ENCODE assay signal across 9 mouse cellular contexts in the genomic region with DNA sequence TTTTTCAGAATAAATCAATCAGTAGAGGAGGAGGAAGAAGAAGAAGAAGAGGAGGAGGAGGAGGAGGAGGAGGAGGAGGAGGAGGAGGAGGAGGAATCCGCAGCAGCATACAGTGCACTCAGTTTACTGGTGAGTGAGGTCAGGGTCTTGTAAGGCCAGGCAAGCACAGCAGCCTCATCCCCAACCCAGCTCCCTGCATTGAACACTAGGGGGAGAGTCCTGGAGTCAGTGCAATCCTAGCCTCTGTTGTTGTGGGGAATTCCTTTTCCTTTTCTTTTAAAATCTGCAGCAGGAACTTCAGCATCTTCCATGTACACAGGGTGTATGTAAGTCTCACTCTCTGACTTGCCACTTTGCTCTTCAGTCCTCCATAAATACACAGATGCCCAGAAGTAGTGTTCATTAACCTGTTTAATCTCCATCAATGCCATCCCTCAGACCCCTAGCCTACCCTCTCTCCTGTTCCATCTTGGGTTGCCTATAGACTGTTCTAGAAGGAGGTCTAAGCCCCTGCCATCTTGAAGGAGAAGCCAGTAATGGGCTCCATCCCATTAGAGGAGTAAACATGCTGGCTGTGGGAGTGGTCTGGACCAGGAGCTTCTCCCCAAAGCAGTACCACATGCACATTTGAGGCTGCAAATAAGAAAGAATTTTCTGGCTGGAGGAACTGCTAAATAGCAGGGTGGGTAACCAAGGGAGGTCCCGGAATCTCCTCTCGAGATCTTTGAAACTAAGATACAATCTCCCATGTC.
DNase-seq lines count a peak whose midpoint lies in the region; ATAC-seq lines count a peak whose summit lies in the region.
"Had no signal": no experiment of that assay in that cellular context is flagged by ENCODE, and none has a peak within 500 bp of the region (broad histone marks: within the 10 kb centered on the region; RNA-seq: fewer than 3 reads in every experiment).

No protein-coding gene starts in this region.

- peak overlapping the region; percentile 37 to 76; a peak in 3 of 4 replicates for H3K27ac ChIP-seq in heart, embryonic 14.5 days (replicated peaks in 1 of 2; ENCODE audit: control insufficient read depth in 1 of 2, insufficient read depth in 1 of 2, low read depth in 2 of 2, low read length in 2 of 2)
- 0 out of 2 replicates have a peak overlapping the region, but pooled peaks have one; percentile 19 for H3K27ac ChIP-seq in limb, embryonic 10.5 days
- H3K27ac ChIP-seq in neural tube, embryonic 12.5 days = no peak overlapping the region

- no peak overlapping the region for H3K4me2 ChIP-seq in heart, embryonic 14.5 days (ENCODE audit: low read length)
- H3K4me2 ChIP-seq in neural tube, embryonic 12.5 days (replicated peaks) = no peak overlapping the region

- H3K27me3 ChIP-seq in heart, embryonic 14.5 days (ENCODE audit: control insufficient read depth, insufficient read depth, low read length) = no peaks in the 10 kb centered on the region
- no peaks in the 10 kb centered on the region for H3K27me3 ChIP-seq in limb, embryonic 10.5 days (ENCODE audit: low read depth, poor library complexity, severe bottlenecking)
- no peaks in the 10 kb centered on the region for H3K27me3 ChIP-seq in neural tube, embryonic 12.5 days (replicated peaks)
- H3K27me3 ChIP-seq: megakaryocyte, embryonic 14.5 days had no signal

- no peak overlapping the region for H3K4me3 ChIP-seq in heart, embryonic 14.5 days (ENCODE audit: control insufficient read depth in 1 of 2, insufficient read depth in 1 of 2, low read depth in 1 of 2, low read length in 2 of 2)
- no peak overlapping the region for H3K4me3 ChIP-seq in limb, embryonic 10.5 days
- H3K4me3 ChIP-seq in neural tube, embryonic 12.5 days = no peak overlapping the region
- H3K4me3 ChIP-seq: megakaryocyte, embryonic 14.5 days had no signal

- H3K9me3 ChIP-seq in heart, embryonic 14.5 days (ENCODE audit: control insufficient read depth, low read length) = no peaks in the 10 kb centered on the region
- H3K9me3 ChIP-seq in limb, embryonic 10.5 days (replicated peaks) = no peaks in the 10 kb centered on the region
- H3K9me3 ChIP-seq in neural tube, embryonic 12.5 days = no peaks in the 10 kb centered on the region
- H3K9me3 ChIP-seq: megakaryocyte, embryonic 14.5 days had no signal

- ATAC-seq in common myeloid progenitor, adult 5-6 weeks (replicated peaks; ENCODE audit: low read depth, poor library complexity, severe bottlenecking) = peak; percentile 30; the same call in 1 of the 2 replicates
- no peak for ATAC-seq in heart, embryonic 14.5 days (ENCODE audit: insufficient number of reproducible peaks, insufficient read depth, low FRiP score, low read depth)
- ATAC-seq in neural tube, embryonic 12.5 days (ENCODE audit: low FRiP score, low read depth) = peak; percentile 68; the same call in 1 of the 2 replicates
- ATAC-seq in erythroid progenitor cell, adult 5-6 weeks (replicated peaks; ENCODE audit: low FRiP score, poor library complexity, severe bottlenecking) = no peak

- no peak overlapping the region for H3K9ac ChIP-seq in heart, embryonic 14.5 days (ENCODE audit: low read length)
- H3K9ac ChIP-seq in neural tube, embryonic 12.5 days = no peak overlapping the region

- peak; percentile 12 for DNase-seq in layer of hippocampus, adult 9-11 months
- DNase-seq in layer of hippocampus, adult 8-10 months (ENCODE audit: low spot score in 2 of 2) = no peak
- no peak for DNase-seq in limb, embryonic 10.5 days (ENCODE audit: low spot score)
- DNase-seq in layer of hippocampus, adult 11-12 months (ENCODE audit: low spot score) = no peak

- H3K4me1 ChIP-seq in heart, embryonic 14.5 days (ENCODE audit: control insufficient read depth in 2 of 2, insufficient read depth in 2 of 2, low read length in 2 of 2) = peaks cover 23 to 38% of the 10 kb centered on the region in 2 experiments
- H3K4me1 ChIP-seq in limb, embryonic 10.5 days = peaks cover 21% of the 10 kb centered on the region
- H3K4me1 ChIP-seq in neural tube, embryonic 12.5 days = peaks cover 15% of the 10 kb centered on the region

- no peaks in the 10 kb centered on the region for H3K36me3 ChIP-seq in heart, embryonic 14.5 days (ENCODE audit: control insufficient read depth, insufficient read depth, low read length)
- H3K36me3 ChIP-seq in limb, embryonic 10.5 days = no peaks in the 10 kb centered on the region
- no peaks in the 10 kb centered on the region for H3K36me3 ChIP-seq in neural tube, embryonic 12.5 days

- 27% methylated on average over 3 of the region's 3 CpGs for WGBS in heart, embryonic 14.5 days
- WGBS in limb, embryonic 10.5 days = 35% methylated on average over 3 of the region's 3 CpGs
- 50% methylated on average over 3 of the region's 3 CpGs for WGBS in neural tube, embryonic 12.5 days

Comparison
In these comparisons a context has a peak if more than half of its experiments do, and no peak if none do; other contexts are left out.
1. ATAC-seq: peak in common myeloid progenitor, adult 5-6 weeks (single experiment) and neural tube, embryonic 12.5 days (single experiment); none in heart, embryonic 14.5 days (single experiment) and erythroid progenitor cell, adult 5-6 weeks (single experiment).